Mouse (Mus musculus) kidney, embryonic 14.5 days (tissue): ENCODE measurements around the gene Agap1. TPM values are rescaled to one million over a fixed set of nuclear protein-coding genes. Genes with fewer than 3 reads are reported as not detected.

Source experiments
- ATAC-seq: fragments of 200-750 bp; cut with Nextera tagmentation; 2 replicates; pipeline ENCODE4 v1.8.0; 2017; ENCODE audit warnings: moderate number of reproducible peaks, mild to moderate bottlenecking, moderate TSS enrichment, moderate library complexity; ENCODE audit not compliant: low FRiP score, low TSS enrichment
- H3K27ac ChIP-seq: fragments of 300-500 bp; sonication (generic); 2 replicates; pipeline ENCODE4 v1.5.1; 2014; ENCODE audit warnings: low read depth, mild to moderate bottlenecking, low read length, moderate library complexity, mixed read lengths
- H3K27me3 ChIP-seq: fragments of 300-500 bp; sonication (generic); 2 replicates; pipeline ENCODE4 v1.6.1; 2014; ENCODE audit warnings: mild to moderate bottlenecking, low read length; ENCODE audit not compliant: control insufficient read depth, insufficient read depth
- H3K36me3 ChIP-seq: fragments of 300-500 bp; sonication (generic); 2 replicates; pipeline ENCODE4 v1.6.1; 2014; ENCODE audit warnings: low read length, mixed read lengths; ENCODE audit not compliant: control insufficient read depth, insufficient read depth
- H3K4me1 ChIP-seq: fragments of 300-500 bp; sonication (generic); 2 replicates; pipeline ENCODE4 v1.6.1; 2014; ENCODE audit warnings: low read length, mixed read lengths; ENCODE audit not compliant: control insufficient read depth, insufficient read depth
- H3K4me2 ChIP-seq: fragments of 300-500 bp; sonication (generic); replicated peaks from 2 replicates; pipeline ENCODE4 v1.6.1; 2014; ENCODE audit warnings: low read depth, mild to moderate bottlenecking, low read length
- H3K4me3 ChIP-seq: fragments of 300-500 bp; sonication (generic); 2 replicates; pipeline ENCODE4 v1.5.1; 2014; ENCODE audit warnings: mild to moderate bottlenecking, low read length
- H3K9ac ChIP-seq: fragments of 300-500 bp; sonication (generic); 2 replicates; pipeline ENCODE4 v1.6.1; 2014; ENCODE audit warnings: low read depth, mild to moderate bottlenecking, low read length, moderate library complexity
- H3K9me3 ChIP-seq: fragments of 300-500 bp; sonication (generic); 2 replicates; pipeline ENCODE4 v1.6.1; 2016; ENCODE audit warnings: low read length; ENCODE audit not compliant: control insufficient read depth
- WGBS: fragments of 180-500 bp; shearing (Covaris S2); extraction: QIAGEN DNeasy Blood & Tissue Kit; methylation state at CpG from one replicate; pipeline ENCODE4 v1.1.7; 2014; 5-methylcytosine and 5-hydroxymethylcytosine counted together
- polyA plus RNA-seq: library from polyadenylated mRNA; unstranded; fragments of >200 nt; fragmentation: Nextera tagmentation; extraction: Ambion mirVana; gene quantifications from 2 replicates; pipeline ENCODE4 v1.2.1, GENCODE M21; 2014

Gene Agap1
- polyA plus RNA-seq, 1 experiment from 2014 or later: 19.3 TPM

- no peak overlapping the region for H3K9ac ChIP-seq
Observed at GRCm38 (mm10) chr1:89769641-89770040, 315.0 kb downstream of the Agap1 start.

GRCm38 (mm10) chr1:89770298-89770697 lies 315.7 kb downstream of the Agap1 start:
- WGBS: 74% methylated on average over 1 of the region's 1 CpGs
- Histone ChIP-seq H3K27me3 (no peaks in the 10 kb centered on the region), H3K9me3 (no peaks in the 10 kb centered on the region), H3K9ac (no peak overlapping the region), H3K4me2 (no peak overlapping the region), H3K36me3 (no peaks in the 10 kb centered on the region; the same call in 1 of the 2 replicates), H3K4me1 (no peaks in the 10 kb centered on the region), H3K27ac (no peak overlapping the region), H3K4me3 (no peak overlapping the region)
- no peak for ATAC-seq

More at GRCm38 (mm10) chr1:89769641-89770040, 315.0 kb downstream of the Agap1 start:
- H3K27me3 ChIP-seq: no peaks in the 10 kb centered on the region
- H3K4me3 ChIP-seq: no peak overlapping the region
- no peak overlapping the region for H3K4me2 ChIP-seq
- no peaks in the 10 kb centered on the region for H3K4me1 ChIP-seq
- H3K36me3 ChIP-seq: no peaks in the 10 kb centered on the region; the same call in 1 of the 2 replicates
- H3K9me3 ChIP-seq: no peaks in the 10 kb centered on the region
- no peak overlapping the region for H3K27ac ChIP-seq
- ATAC-seq: no peak
- 89% methylated on average over 4 of the region's 4 CpGs for WGBS

- Histone ChIP-seq H3K27ac (no peak overlapping the region), H3K4me1 (no peaks in the 10 kb centered on the region), H3K27me3 (no peaks in the 10 kb centered on the region), H3K9me3 (no peaks in the 10 kb centered on the region), H3K4me2 (no peak overlapping the region), H3K4me3 (no peak overlapping the region), H3K36me3 (no peaks in the 10 kb centered on the region), H3K9ac (no peak overlapping the region)
- WGBS: 46% methylated on average over 4 of the region's 4 CpGs
- ATAC-seq: no peak
Observed at GRCm38 (mm10) chr1:89775750-89776149, 321.1 kb downstream of the Agap1 start.

- Histone ChIP-seq H3K9me3 (no peaks in the 10 kb centered on the region), H3K27me3 (no peaks in the 10 kb centered on the region), H3K36me3 (no peaks in the 10 kb centered on the region), H3K9ac (no peak overlapping the region), H3K4me2 (no peak overlapping the region), H3K4me3 (no peak overlapping the region), H3K4me1 (0 out of 2 replicates have a peak, but pooled peaks cover 3% of the 10 kb centered on the region), H3K27ac (no peak overlapping the region)
- 97% methylated on average over 2 of the region's 2 CpGs for WGBS
- ATAC-seq: no peak
Observed at GRCm38 (mm10) chr1:89780675-89781074, 326.1 kb downstream of the Agap1 start.

- no peaks in the 10 kb centered on the region for H3K27me3 ChIP-seq
- WGBS: 66% methylated on average over 8 of the region's 8 CpGs
- H3K9me3 ChIP-seq: no peaks in the 10 kb centered on the region
- H3K4me3 ChIP-seq: no peak overlapping the region
- no peak overlapping the region for H3K9ac ChIP-seq
- H3K36me3 ChIP-seq: no peaks in the 10 kb centered on the region
- ATAC-seq: no peak
- H3K27ac ChIP-seq: no peak overlapping the region
- H3K4me1 ChIP-seq: 0 out of 2 replicates have a peak, but pooled peaks cover 3% of the 10 kb centered on the region
- H3K4me2 ChIP-seq: no peak overlapping the region
Observed at GRCm38 (mm10) chr1:89781861-89782260, 327.3 kb downstream of the Agap1 start.

GRCm38 (mm10) chr1:89786793-89787192 lies 332.2 kb downstream of the Agap1 start:
- Histone ChIP-seq H3K4me1 (0 out of 2 replicates have a peak, but pooled peaks cover 3% of the 10 kb centered on the region), H3K4me2 (no peak overlapping the region), H3K9ac (no peak overlapping the region), H3K27me3 (no peaks in the 10 kb centered on the region), H3K9me3 (no peaks in the 10 kb centered on the region), H3K4me3 (no peak overlapping the region), H3K27ac (no peak overlapping the region), H3K36me3 (peaks cover 4% of the 10 kb centered on the region; the same call in 1 of the 2 replicates)
- 92% methylated on average over 6 of the region's 6 CpGs for WGBS
- no peak for ATAC-seq

- Histone ChIP-seq H3K27me3 (no peaks in the 10 kb centered on the region), H3K4me3 (no peak overlapping the region), H3K4me1 (no peaks in the 10 kb centered on the region), H3K4me2 (no peak overlapping the region), H3K9ac (no peak overlapping the region), H3K27ac (no peak overlapping the region), H3K9me3 (no peaks in the 10 kb centered on the region), H3K36me3 (no peaks in the 10 kb centered on the region; the same call in 1 of the 2 replicates)
- WGBS: 73% methylated on average over 14 of the region's 14 CpGs
- no peak for ATAC-seq
Observed at GRCm38 (mm10) chr1:89798724-89799123, 344.1 kb downstream of the Agap1 start.

GRCm38 (mm10) chr1:89801506-89801905 lies 346.9 kb downstream of the Agap1 start:
- WGBS: 81% methylated on average over 5 of the region's 5 CpGs

GRCm38 (mm10) chr1:89804981-89805380 lies 350.4 kb downstream of the Agap1 start:
- ATAC-seq: no peak
- Histone ChIP-seq H3K27ac (no peak overlapping the region), H3K36me3 (no peaks in the 10 kb centered on the region), H3K4me2 (no peak overlapping the region), H3K9ac (no peak overlapping the region), H3K4me3 (no peak overlapping the region), H3K9me3 (no peaks in the 10 kb centered on the region), H3K27me3 (no peaks in the 10 kb centered on the region), H3K4me1 (no peaks in the 10 kb centered on the region)
- WGBS: 90% methylated on average over 7 of the region's 7 CpGs

More at GRCm38 (mm10) chr1:89801506-89801905, 346.9 kb downstream of the Agap1 start:
- Histone ChIP-seq H3K27ac (no peak overlapping the region), H3K36me3 (no peaks in the 10 kb centered on the region; the same call in 1 of the 2 replicates), H3K9me3 (no peaks in the 10 kb centered on the region), H3K4me3 (no peak overlapping the region), H3K9ac (no peak overlapping the region), H3K27me3 (no peaks in the 10 kb centered on the region), H3K4me1 (no peaks in the 10 kb centered on the region), H3K4me2 (no peak overlapping the region)
- no peak for ATAC-seq
